Mouse (Mus musculus) stomach, embryonic 16.5 days (tissue): ENCODE measurements around the gene Wdr89. TPM values are rescaled to one million over a fixed set of nuclear protein-coding genes. Genes with fewer than 3 reads are reported as not detected.

Experiments used
- ATAC-seq: fragments of 200-750 bp; cut with Nextera tagmentation; 2 replicates; pipeline ENCODE4 v1.8.0; 2017; ENCODE audit warnings: moderate number of reproducible peaks, moderate TSS enrichment; ENCODE audit not compliant: insufficient read depth, low FRiP score
- H3K27ac ChIP-seq: fragments of 300-500 bp; sonication (generic); 2 replicates; pipeline ENCODE4 v1.5.1; 2014; ENCODE audit warnings: low read length
- H3K27me3 ChIP-seq: fragments of 300-500 bp; sonication (generic); 2 replicates; pipeline ENCODE4 v1.6.1; 2014; ENCODE audit warnings: low read length, control low read depth, mixed read lengths; ENCODE audit not compliant: control insufficient read depth, insufficient read depth
- H3K36me3 ChIP-seq: fragments of 300-500 bp; sonication (generic); 2 replicates; pipeline ENCODE4 v1.6.1; 2014; ENCODE audit warnings: low read length; ENCODE audit not compliant: control insufficient read depth, insufficient read depth
- H3K4me1 ChIP-seq: fragments of 300-500 bp; sonication (generic); 2 replicates; pipeline ENCODE4 v1.6.1; 2014; ENCODE audit warnings: low read length, control low read depth, mixed read lengths; ENCODE audit not compliant: control insufficient read depth, insufficient read depth
- H3K4me2 ChIP-seq: fragments of 300-500 bp; sonication (generic); 2 replicates; pipeline ENCODE4 v1.6.1; 2014; ENCODE audit warnings: low read depth, low read length, mixed read lengths
- H3K4me3 ChIP-seq: fragments of 300-500 bp; sonication (generic); replicated peaks from 2 replicates; pipeline ENCODE4 v1.5.1; 2014; ENCODE audit warnings: mild to moderate bottlenecking, low read length
- H3K9ac ChIP-seq: fragments of 300-500 bp; sonication (generic); 2 replicates; pipeline ENCODE4 v1.6.1; 2014; ENCODE audit warnings: low read length
- H3K9me3 ChIP-seq: fragments of 300-500 bp; sonication (generic); replicated peaks from 2 replicates; pipeline ENCODE4 v1.6.1; 2016; ENCODE audit warnings: low read length, control low read depth; ENCODE audit not compliant: control insufficient read depth
- WGBS: fragments of 180-500 bp; shearing (Covaris S2); extraction: QIAGEN DNeasy Blood & Tissue Kit; methylation state at CpG from one replicate; pipeline ENCODE4 v1.1.7; 2014; 5-methylcytosine and 5-hydroxymethylcytosine counted together
- polyA plus RNA-seq: library from polyadenylated mRNA; unstranded; fragments of >200 nt; fragmentation: Nextera tagmentation; extraction: Ambion mirVana; gene quantifications from 2 replicates; pipeline ENCODE4 v1.2.1, GENCODE M21; 2015

Gene Wdr89
- polyA plus RNA-seq, 1 experiment from 2014 or later: 8.3 TPM

GRCm38 (mm10) chr12:75678393-75678792, 9.1 kb upstream of the Wdr89 start:
- no peaks in the 10 kb centered on the region for H3K9me3 ChIP-seq
- no peak overlapping the region for H3K4me3 ChIP-seq
- no peaks in the 10 kb centered on the region for H3K36me3 ChIP-seq
- H3K9ac ChIP-seq: no peak overlapping the region
- H3K27me3 ChIP-seq: no peaks in the 10 kb centered on the region
- WGBS: 84% methylated on average over 4 of the region's 4 CpGs
- H3K27ac ChIP-seq: no peak overlapping the region
- H3K4me2 ChIP-seq: no peak overlapping the region
- no peak for ATAC-seq
- no peaks in the 10 kb centered on the region for H3K4me1 ChIP-seq

- H3K4me1 ChIP-seq: peaks cover 12% of the 10 kb centered on the region; the same call in 1 of the 2 replicates
These were observed 3.3 kb upstream of the Wdr89 start for GRCm38 (mm10) chr12:75672630-75673029.

DNA sequence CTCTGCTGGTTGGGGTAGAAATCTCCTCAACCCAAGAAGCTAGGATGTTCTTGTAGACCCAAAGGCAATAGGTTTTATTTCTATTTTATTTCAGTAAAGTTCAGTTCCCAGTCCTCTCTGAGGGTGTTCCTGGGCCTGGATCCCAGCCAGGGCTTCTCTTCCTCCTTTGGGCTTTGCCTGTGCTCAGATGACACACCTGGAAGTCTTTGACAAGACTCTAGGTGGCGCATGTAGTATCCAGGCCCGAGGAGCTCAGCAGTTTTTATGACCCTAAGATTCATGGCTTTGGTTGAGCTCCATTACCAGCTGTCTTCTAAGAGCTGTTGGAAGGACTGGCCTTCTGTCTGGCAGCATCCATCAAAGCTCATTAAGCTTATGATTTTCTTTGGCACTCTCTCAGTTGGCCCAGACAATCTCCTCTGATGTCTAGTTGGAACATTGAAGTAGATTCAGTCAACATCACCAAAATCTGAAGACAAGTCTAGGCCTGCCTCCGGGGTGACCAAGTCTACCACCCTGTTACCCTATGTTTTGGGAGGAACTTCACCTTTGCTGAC, 2.5 kb upstream of the Wdr89 start:
- WGBS: 75% methylated on average over 3 of the region's 3 CpGs
- no peak overlapping the region for H3K4me3 ChIP-seq

More at GRCm38 (mm10) chr12:75672630-75673029, 3.3 kb upstream of the Wdr89 start:
- no peak for ATAC-seq
- H3K4me3 ChIP-seq: no peak overlapping the region
- H3K27me3 ChIP-seq: no peaks in the 10 kb centered on the region
- no peaks in the 10 kb centered on the region for H3K9me3 ChIP-seq
- H3K4me2 ChIP-seq: no peak overlapping the region
- no peaks in the 10 kb centered on the region for H3K36me3 ChIP-seq
- 91% methylated on average over 4 of the region's 4 CpGs for WGBS
- H3K9ac ChIP-seq: no peak overlapping the region
- no peak overlapping the region for H3K27ac ChIP-seq

DNA sequence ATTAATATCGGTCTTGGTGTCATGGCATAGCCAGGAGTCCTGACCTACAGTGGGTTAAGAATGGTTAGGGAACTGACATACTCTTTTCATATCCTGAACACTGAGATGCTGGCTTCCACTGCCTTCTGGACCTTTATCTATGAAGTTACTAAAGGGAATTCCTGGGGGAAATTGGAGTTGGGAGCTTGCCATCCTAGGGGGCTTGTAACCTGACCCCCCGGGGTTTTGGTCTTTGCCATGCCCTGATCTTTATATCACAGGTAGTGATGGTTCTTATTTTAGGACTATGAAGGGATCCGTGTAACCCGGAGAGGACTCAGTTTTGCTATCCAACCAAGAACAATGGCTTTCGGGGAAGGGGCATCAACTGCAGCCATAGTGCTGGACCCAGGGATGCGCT, 1.3 kb upstream of the Wdr89 start:
- peak overlapping the region; percentile 78 for H3K9ac ChIP-seq
- no peaks in the 10 kb centered on the region for H3K9me3 ChIP-seq
- no peaks in the 10 kb centered on the region for H3K27me3 ChIP-seq
- peak overlapping the region; percentile 76 for H3K4me3 ChIP-seq
- H3K27ac ChIP-seq: no peak overlapping the region
- peak overlapping the region; percentile 63 for H3K4me2 ChIP-seq
- ATAC-seq: no peak
- 84% methylated on average over 6 of the region's 6 CpGs for WGBS
- no peaks in the 10 kb centered on the region for H3K36me3 ChIP-seq
- H3K4me1 ChIP-seq: peaks cover 12% of the 10 kb centered on the region; the same call in 1 of the 2 replicates

More for the DNA sequence above, 2.5 kb upstream of the Wdr89 start:
- peaks cover 12% of the 10 kb centered on the region; the same call in 1 of the 2 replicates for H3K4me1 ChIP-seq
- H3K9ac ChIP-seq: no peak overlapping the region
- no peak overlapping the region for H3K4me2 ChIP-seq
- no peaks in the 10 kb centered on the region for H3K9me3 ChIP-seq
- no peaks in the 10 kb centered on the region for H3K36me3 ChIP-seq
- no peaks in the 10 kb centered on the region for H3K27me3 ChIP-seq
- no peak overlapping the region for H3K27ac ChIP-seq
- ATAC-seq: no peak

DNA sequence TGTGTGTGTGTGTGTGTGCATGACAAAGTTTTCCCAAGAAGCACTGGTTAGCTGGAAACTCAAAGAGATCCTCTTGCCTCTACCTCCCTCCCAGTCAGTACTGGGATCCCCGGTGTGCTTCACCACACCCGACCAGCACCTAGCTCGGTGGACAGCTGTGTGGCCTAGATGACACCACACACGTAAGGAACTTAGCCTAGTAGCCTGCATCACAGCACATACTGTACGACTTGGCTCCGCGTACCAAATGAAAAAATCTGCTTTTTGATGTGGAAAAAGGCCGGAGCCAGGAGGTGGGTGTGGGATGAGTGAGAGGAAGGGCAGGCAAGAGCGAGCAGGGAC, 450 bp downstream of the Wdr89 start:
- ATAC-seq: no peak
- H3K4me1 ChIP-seq: peaks cover 12% of the 10 kb centered on the region; the same call in 1 of the 2 replicates

GRCm38 (mm10) chr12:75668221-75668620, 1.1 kb downstream of the Wdr89 start:
- H3K36me3 ChIP-seq: no peaks in the 10 kb centered on the region
- ATAC-seq: no peak
- no peak overlapping the region for H3K9ac ChIP-seq
- H3K9me3 ChIP-seq: no peaks in the 10 kb centered on the region
- peak overlapping the region; percentile 80 for H3K4me2 ChIP-seq
- H3K4me3 ChIP-seq: no peak overlapping the region
- no peaks in the 10 kb centered on the region for H3K27me3 ChIP-seq
- 90% methylated on average over 2 of the region's 2 CpGs for WGBS
- no peak overlapping the region for H3K27ac ChIP-seq
- H3K4me1 ChIP-seq: peaks cover 12% of the 10 kb centered on the region; the same call in 1 of the 2 replicates

More for the DNA sequence above, 450 bp downstream of the Wdr89 start:
- under 1% methylated on average over 9 of the region's 9 CpGs for WGBS
- peak overlapping the region; percentile 80 for H3K9ac ChIP-seq
- H3K36me3 ChIP-seq: no peaks in the 10 kb centered on the region
- H3K4me3 ChIP-seq: peak overlapping the region; percentile 72
- no peaks in the 10 kb centered on the region for H3K9me3 ChIP-seq
- H3K27me3 ChIP-seq: no peaks in the 10 kb centered on the region
- H3K4me2 ChIP-seq: peak overlapping the region; percentile 80
- peak overlapping the region; percentile 86 for H3K27ac ChIP-seq

GRCm38 (mm10) chr12:75666939-75667338, 2.4 kb downstream of the Wdr89 start:
- Histone ChIP-seq H3K9me3 (no peaks in the 10 kb centered on the region), H3K27ac (no peak overlapping the region), H3K4me3 (no peak overlapping the region), H3K4me1 (peaks cover 12% of the 10 kb centered on the region; the same call in 1 of the 2 replicates), H3K4me2 (no peak overlapping the region), H3K27me3 (no peaks in the 10 kb centered on the region), H3K36me3 (no peaks in the 10 kb centered on the region), H3K9ac (no peak overlapping the region)
- ATAC-seq: no peak

DNA sequence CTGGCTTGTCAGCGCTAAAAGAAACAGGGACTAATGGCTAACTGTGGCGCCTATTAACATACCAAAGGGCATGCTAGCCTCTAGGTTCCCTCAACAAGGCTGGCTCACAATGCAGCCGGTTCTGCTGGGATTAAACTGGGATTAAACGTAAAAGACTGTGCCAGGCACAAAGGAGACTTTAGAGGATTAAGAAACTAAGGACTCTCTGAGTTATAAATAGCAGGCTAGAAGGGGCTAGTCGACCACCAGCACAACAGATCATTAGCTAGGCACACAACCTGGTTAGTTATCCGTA, 4.9 kb downstream of the Wdr89 start:
- H3K27ac ChIP-seq: no peak overlapping the region
- H3K4me2 ChIP-seq: no peak overlapping the region
- no peaks in the 10 kb centered on the region for H3K36me3 ChIP-seq
- 41% methylated on average over 6 of the region's 6 CpGs for WGBS
- H3K27me3 ChIP-seq: no peaks in the 10 kb centered on the region
- H3K4me3 ChIP-seq: no peak overlapping the region
- no peaks in the 10 kb centered on the region for H3K9me3 ChIP-seq
- no peak overlapping the region for H3K9ac ChIP-seq
- H3K4me1 ChIP-seq: peaks cover 4% of the 10 kb centered on the region; the same call in 1 of the 2 replicates
- no peak for ATAC-seq

GRCm38 (mm10) chr12:75663646-75664515, 5.5 kb downstream of the Wdr89 start:
- no peak for ATAC-seq
- Histone ChIP-seq H3K27me3 (no peaks in the 10 kb centered on the region), H3K4me3 (no peak overlapping the region), H3K9me3 (no peaks in the 10 kb centered on the region), H3K4me1 (peaks cover 3% of the 10 kb centered on the region; the same call in 1 of the 2 replicates), H3K4me2 (no peak overlapping the region), H3K27ac (no peak overlapping the region), H3K36me3 (no peaks in the 10 kb centered on the region), H3K9ac (no peak overlapping the region)
- 70% methylated on average over 13 of the region's 13 CpGs for WGBS
